Mouse (Mus musculus) CH12.LX (cell line): ENCODE results near the gene Olfr798. TPM values are rescaled to one million over a fixed set of nuclear protein-coding genes. Genes with fewer than 3 reads are reported as not detected.

Experiments
- DNase-seq: peaks from one replicate; pipeline ENCODE4 v3.0.0-alpha.2; 2013; ENCODE audit errors: extremely low read depth
- H3K27ac ChIP-seq: 2 replicates; pipeline ENCODE4 v1.5.1; 2012; ENCODE audit warnings: low read depth, mild to moderate bottlenecking, control low read depth, moderate library complexity; ENCODE audit not compliant: insufficient read depth
- H3K27me3 ChIP-seq: replicated peaks from 2 replicates; pipeline ENCODE3; 2012; ENCODE audit warnings: inconsistent platforms
- H3K36me3 ChIP-seq, 2 experiments: replicated peaks in 1 of 2; 2 replicates each; pipeline versions ENCODE3 to v1.6.1; 2012; ENCODE audit warnings: inconsistent platforms in 1 of 2, low read length in 1 of 2, mild to moderate bottlenecking in 1 of 2, mixed read lengths in 1 of 2, moderate library complexity in 1 of 2; ENCODE audit not compliant: control insufficient read depth in 1 of 2, insufficient read depth in 1 of 2
- H3K4me1 ChIP-seq, 2 experiments: 2 replicates each; pipeline ENCODE4 v1.6.1; 2012; ENCODE audit warnings: inconsistent platforms in 1 of 2, moderate library complexity in 1 of 2; ENCODE audit not compliant: insufficient read depth in 2 of 2, control insufficient read depth in 1 of 2
- H3K4me2 ChIP-seq: 2 replicates; pipeline ENCODE4 v1.6.1; 2012; ENCODE audit warnings: low read depth, mild to moderate bottlenecking, control low read depth; ENCODE audit not compliant: poor library complexity, insufficient read depth, severe bottlenecking
- H3K4me3 ChIP-seq, 3 experiments: fragments of 150-350 bp in 1 of 3; sonication (generic) in 1 of 3; replicated peaks in 1 of 3; 2 replicates each; pipeline versions ENCODE3 to v1.5.1; 2011 to 2012; ENCODE audit warnings: low read depth in 2 of 3, low read length in 2 of 3, mild to moderate bottlenecking in 2 of 3, moderate library complexity in 2 of 3, control low read depth in 1 of 3, improper control_type of control experiment in 1 of 3, inconsistent platforms in 1 of 3, mixed read lengths in 1 of 3; ENCODE audit not compliant: poor library complexity in 1 of 3
- H3K79me2 ChIP-seq: replicated peaks from 2 replicates; pipeline ENCODE4 v1.6.1; 2012; ENCODE audit warnings: mild to moderate bottlenecking, moderate library complexity; ENCODE audit not compliant: control insufficient read depth, poor library complexity, insufficient read depth, severe bottlenecking; ENCODE audit errors: extremely low read depth
- H3K9ac ChIP-seq: 2 replicates; pipeline ENCODE4 v1.6.1; 2012; ENCODE audit warnings: low read depth, mild to moderate bottlenecking, control low read depth, moderate library complexity; ENCODE audit not compliant: insufficient read depth
- H3K9me3 ChIP-seq: replicated peaks from 2 replicates; pipeline ENCODE3; 2012; ENCODE audit warnings: low read length, inconsistent platforms, mixed read lengths
- CTCF ChIP-seq, 2 experiments: IDR thresholded peaks in 1 of 2; conservative IDR thresholded peaks in 1 of 2; 2 replicates each; pipeline ENCODE4 v1.5.1; 2011 to 2012; ENCODE audit warnings: low read depth in 2 of 2, low read length in 2 of 2, improper control_type of control experiment in 1 of 2, inconsistent platforms in 1 of 2, mild to moderate bottlenecking in 1 of 2, moderate library complexity in 1 of 2
- ELF1 ChIP-seq: IDR thresholded peaks from 2 replicates; pipeline ENCODE4 v1.6.1; 2014; ENCODE audit warnings: low read depth, mild to moderate bottlenecking, inconsistent platforms, low read length, improper control_type of control experiment
- ETS1 ChIP-seq: conservative IDR thresholded peaks from 2 replicates; pipeline ENCODE4 v1.6.1; 2012; ENCODE audit warnings: low read depth, mild to moderate bottlenecking, inconsistent platforms, low read length, improper control_type of control experiment, moderate library complexity
- IRF4 ChIP-seq: IDR thresholded peaks from 2 replicates; pipeline ENCODE4 v1.6.1; 2014; ENCODE audit warnings: low read depth, mild to moderate bottlenecking, inconsistent platforms, low read length, improper control_type of control experiment
- JUND ChIP-seq: conservative IDR thresholded peaks from 2 replicates; pipeline ENCODE4 v1.6.1; 2011; ENCODE audit warnings: low read depth, low read length, improper control_type of control experiment
- KAT2A ChIP-seq: IDR thresholded peaks from 2 replicates; pipeline ENCODE4 v1.6.1; 2012; ENCODE audit warnings: low read length, improper control_type of control experiment, inconsistent platforms; ENCODE audit not compliant: insufficient replicate concordance
- MXI1 ChIP-seq: IDR thresholded peaks from 2 replicates; pipeline ENCODE4 v1.6.1; 2011; ENCODE audit warnings: mild to moderate bottlenecking, low read depth, low read length, improper control_type of control experiment
- NELFE ChIP-seq: IDR thresholded peaks from 2 replicates; pipeline ENCODE4 v1.6.1; 2011; ENCODE audit warnings: low read depth, low read length, improper control_type of control experiment
- TBP ChIP-seq: conservative IDR thresholded peaks from 2 replicates; pipeline ENCODE4 v1.6.1; 2011; ENCODE audit warnings: low read depth, low read length, improper control_type of control experiment
- USF1 ChIP-seq: IDR thresholded peaks from 2 replicates; pipeline ENCODE4 v1.6.1; 2014; ENCODE audit warnings: low read depth, mild to moderate bottlenecking, inconsistent platforms, low read length, improper control_type of control experiment
- ZC3H11A ChIP-seq: IDR thresholded peaks from 2 replicates; pipeline ENCODE4 v1.6.1; 2012; ENCODE audit warnings: low read depth, mild to moderate bottlenecking, inconsistent platforms, low read length, improper control_type of control experiment
- ZKSCAN1 ChIP-seq: IDR thresholded peaks from 2 replicates; pipeline ENCODE4 v1.6.1; 2012; ENCODE audit warnings: low read depth, inconsistent platforms, low read length, improper control_type of control experiment, borderline replicate concordance
- dilution Hi-C: fragments of 300-500 bp; cut with MboI; formaldehyde crosslinking; loops from 2 replicates; pipeline ENCODE4 v1.14.3; 2020; ENCODE audit warnings: low sequenced_read_pairs; ENCODE audit not compliant: extremely low pct_unique_long_range_greater_than_20kb, extremely low pct_ligation_motif_present
- in situ Hi-C: fragments of 300-500 bp; cut with MboI; formaldehyde crosslinking; loops from 3 replicates; pipeline ENCODE4 v1.14.3; 2019; ENCODE audit warnings: low sequenced_read_pairs, low pct_ligation_motif_present, low pct_unique_long_range_greater_than_20kb, mixed read lengths
- polyA plus RNA-seq: library from polyadenylated mRNA; unstranded; fragments of >175 nt; gene quantifications from 2 replicates; pipeline ENCODE4 v1.2.1, GENCODE M21; 2012; ENCODE audit warnings: low read depth; ENCODE audit not compliant: insufficient read length
- total RNA-seq, 2 experiments: library from RNA; depleted of rRNA; stranded (reverse); fragments of 300-350 nt in 1 of 2; fragments of >200 nt in 1 of 2; gene quantifications; 2 replicates each; pipeline ENCODE4 v1.2.3; 2012 to 2014

Gene Olfr798
- total and polyA plus RNA-seq, 3 experiments: not detected

DNA sequence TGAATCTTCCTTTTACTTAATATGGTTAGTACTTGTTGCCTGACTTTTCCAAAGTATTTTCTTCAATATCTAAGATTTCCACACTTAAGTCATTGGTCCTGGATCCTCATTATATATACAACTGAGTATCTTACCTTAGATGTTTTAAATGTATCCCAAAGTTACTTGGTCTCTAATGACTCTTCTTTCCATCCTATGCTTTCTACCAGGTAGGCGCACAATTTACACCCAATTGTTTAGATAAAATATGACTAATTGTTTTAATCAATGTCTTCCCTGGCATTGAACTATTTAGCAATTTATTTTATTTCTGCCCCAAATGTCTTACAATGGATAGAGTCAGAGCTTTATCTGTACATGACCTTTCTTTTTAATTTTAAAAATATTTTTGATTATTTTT lies 15.3 kb downstream of the Olfr798 start, which contains the start of gene Olfr796:
Olfr796 (minus strand) TSS at position 101 of the 400 bp plus-strand sequence.
- Histone ChIP-seq H3K27me3 (no peaks in the 10 kb centered on the region), H3K4me1 (no peaks in the 10 kb centered on the region), H3K9me3 (no peaks in the 10 kb centered on the region), H3K36me3 (no peaks in the 10 kb centered on the region), H3K79me2 (no peaks in the 10 kb centered on the region), H3K9ac (no peak within 1 kb of the TSS), H3K4me3 (no peak within 1 kb of the TSS), H3K4me2 (no peak within 1 kb of the TSS), H3K27ac (no peak within 1 kb of the TSS)
- TF ChIP-seq MXI1: no peak
- no peak for TF ChIP-seq USF1
- TF ChIP-seq KAT2A: no peak
- no peak for TF ChIP-seq JUND
- no peak for TF ChIP-seq ELF1
- TF ChIP-seq ZC3H11A: no peak
- in situ Hi-C loops (no loop called here), dilution Hi-C loops (no loop called here)
- DNase-seq: no peak

DNA sequence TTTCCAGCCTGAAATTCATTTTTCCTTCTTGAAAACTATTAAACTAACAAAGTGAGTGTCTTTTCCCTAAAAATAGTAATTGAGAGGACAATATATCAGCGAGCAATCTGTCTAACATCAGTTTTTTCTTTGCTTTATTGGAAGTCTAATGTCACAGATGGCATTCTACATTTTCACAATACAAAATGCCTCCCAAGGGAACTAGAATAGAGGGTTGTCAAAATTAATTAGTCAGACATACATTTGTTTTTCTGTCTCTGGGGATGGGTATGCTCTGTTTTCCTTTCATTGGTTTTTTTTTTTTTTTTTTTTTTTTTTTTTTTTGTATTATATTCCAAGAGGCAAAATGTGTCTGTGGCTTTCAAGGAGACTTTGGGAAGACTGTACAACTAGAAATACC lies 50.7 kb downstream of the Olfr798 start:
- Histone ChIP-seq H3K36me3 (no peaks in the 10 kb centered on the region), H3K4me2 (no peak overlapping the region), H3K9me3 (no peaks in the 10 kb centered on the region), H3K4me1 (no peaks in the 10 kb centered on the region)
- dilution Hi-C loops: no loop called here
- TF ChIP-seq ETS1 (no peak), CTCF (conservative IDR thresholded peaks at IDR 0.05 in 1 of 2, IDR thresholded peaks at IDR 0.05 in 1 of 2; ENCODE audit: low read depth in 2 of 2, low read length in 2 of 2) (no peak), ZKSCAN1 (no peak), TBP (no peak), IRF4 (no peak), NELFE (no peak)
- TF ChIP-seq, all 38 proteins: peak for 0
- H3K27ac ChIP-seq: no peak overlapping the region
- no peaks in the 10 kb centered on the region for H3K27me3 ChIP-seq
- in situ Hi-C loops: no loop called here
- no peak for DNase-seq
- H3K4me3 ChIP-seq: no peak overlapping the region
- H3K79me2 ChIP-seq: no peaks in the 10 kb centered on the region
- no peak overlapping the region for H3K9ac ChIP-seq

Other genes with a start within 250 kb of the Olfr798 start
Only the 20 nearest of the 26 such genes appear.
- gene Olfr787, start 166.1 kb downstream of the Olfr798 start, total RNA-seq (2012; rRNA removed): not detected in 2 replicates
- gene Olfr787, start 166.1 kb downstream of the Olfr798 start, total RNA-seq (2014; rRNA removed): not detected in 2 replicates
- gene Olfr787, start 166.1 kb downstream of the Olfr798 start, polyA plus RNA-seq: not detected in 2 replicates
- gene Olfr788, start 156.9 kb downstream of the Olfr798 start, total RNA-seq (2012; rRNA removed): not detected in 2 replicates
- not detected in 2 replicates for gene Olfr788, start 156.9 kb downstream of the Olfr798 start, total RNA-seq (2014; rRNA removed)
- not detected in 2 replicates for gene Olfr788, start 156.9 kb downstream of the Olfr798 start, polyA plus RNA-seq
- not detected in 2 replicates for gene Olfr789, start 143.2 kb downstream of the Olfr798 start, total RNA-seq (2012; rRNA removed)
- gene Olfr789, start 143.2 kb downstream of the Olfr798 start, total RNA-seq (2014; rRNA removed): not detected in 2 replicates
- not detected in 2 replicates for gene Olfr789, start 143.2 kb downstream of the Olfr798 start, polyA plus RNA-seq
- not detected in 2 replicates for gene Olfr790, start 129.4 kb downstream of the Olfr798 start, total RNA-seq (2012; rRNA removed)
- gene Olfr790, start 129.4 kb downstream of the Olfr798 start, total RNA-seq (2014; rRNA removed): not detected in 2 replicates
- not detected in 2 replicates for gene Olfr790, start 129.4 kb downstream of the Olfr798 start, polyA plus RNA-seq
- gene Olfr791, start 106.1 kb downstream of the Olfr798 start, total RNA-seq (2012; rRNA removed): not detected in 2 replicates
- not detected in 2 replicates for gene Olfr791, start 106.1 kb downstream of the Olfr798 start, total RNA-seq (2014; rRNA removed)
- gene Olfr791, start 106.1 kb downstream of the Olfr798 start, polyA plus RNA-seq: not detected in 2 replicates
- gene Olfr792, start 88.8 kb downstream of the Olfr798 start, total RNA-seq (2012; rRNA removed): not detected in 2 replicates
- gene Olfr792, start 88.8 kb downstream of the Olfr798 start, total RNA-seq (2014; rRNA removed): not detected in 2 replicates
- not detected in 2 replicates for gene Olfr792, start 88.8 kb downstream of the Olfr798 start, polyA plus RNA-seq
- not detected in 2 replicates for gene Olfr794, start 60.3 kb downstream of the Olfr798 start, total RNA-seq (2012; rRNA removed)
- not detected in 2 replicates for gene Olfr794, start 60.3 kb downstream of the Olfr798 start, total RNA-seq (2014; rRNA removed)
- not detected in 2 replicates for gene Olfr794, start 60.3 kb downstream of the Olfr798 start, polyA plus RNA-seq
- not detected in 2 replicates for gene Olfr796, start 15.4 kb downstream of the Olfr798 start, total RNA-seq (2012; rRNA removed)
- not detected in 2 replicates for gene Olfr796, start 15.4 kb downstream of the Olfr798 start, total RNA-seq (2014; rRNA removed)
- 0.07 TPM in 1 of 2 replicates, not detected in the other for gene Olfr796, start 15.4 kb downstream of the Olfr798 start, polyA plus RNA-seq
- gene Olfr799, start 9.6 kb upstream of the Olfr798 start, total RNA-seq (2012; rRNA removed): not detected in 2 replicates
- gene Olfr799, start 9.6 kb upstream of the Olfr798 start, total RNA-seq (2014; rRNA removed): not detected in 2 replicates
- not detected in 2 replicates for gene Olfr799, start 9.6 kb upstream of the Olfr798 start, polyA plus RNA-seq
- gene Olfr800, start 29.8 kb upstream of the Olfr798 start, total RNA-seq (2012; rRNA removed): not detected in 2 replicates
- gene Olfr800, start 29.8 kb upstream of the Olfr798 start, total RNA-seq (2014; rRNA removed): not detected in 2 replicates
- not detected in 2 replicates for gene Olfr800, start 29.8 kb upstream of the Olfr798 start, polyA plus RNA-seq
- gene Olfr801, start 45.9 kb upstream of the Olfr798 start, total RNA-seq (2012; rRNA removed): not detected in 2 replicates
- gene Olfr801, start 45.9 kb upstream of the Olfr798 start, total RNA-seq (2014; rRNA removed): not detected in 2 replicates
- not detected in 2 replicates for gene Olfr801, start 45.9 kb upstream of the Olfr798 start, polyA plus RNA-seq
- not detected in 2 replicates for gene Olfr802, start 60.2 kb upstream of the Olfr798 start, total RNA-seq (2012; rRNA removed)
- not detected in 2 replicates for gene Olfr802, start 60.2 kb upstream of the Olfr798 start, total RNA-seq (2014; rRNA removed)
- gene Olfr802, start 60.2 kb upstream of the Olfr798 start, polyA plus RNA-seq: not detected in 2 replicates
- not detected in 2 replicates for gene Olfr803, start 66.4 kb upstream of the Olfr798 start, total RNA-seq (2012; rRNA removed)
- not detected in 2 replicates for gene Olfr803, start 66.4 kb upstream of the Olfr798 start, total RNA-seq (2014; rRNA removed)
- gene Olfr803, start 66.4 kb upstream of the Olfr798 start, polyA plus RNA-seq: not detected in 2 replicates
- gene Olfr804, start 75.3 kb upstream of the Olfr798 start, total RNA-seq (2012; rRNA removed): not detected in 2 replicates
- gene Olfr804, start 75.3 kb upstream of the Olfr798 start, total RNA-seq (2014; rRNA removed): not detected in 2 replicates
- gene Olfr804, start 75.3 kb upstream of the Olfr798 start, polyA plus RNA-seq: not detected in 2 replicates
- not detected in 2 replicates for gene Olfr805, start 101.4 kb upstream of the Olfr798 start, total RNA-seq (2012; rRNA removed)
- gene Olfr805, start 101.4 kb upstream of the Olfr798 start, total RNA-seq (2014; rRNA removed): not detected in 2 replicates
- gene Olfr805, start 101.4 kb upstream of the Olfr798 start, polyA plus RNA-seq: not detected in 2 replicates
- not detected in 2 replicates for gene Olfr806, start 114.0 kb upstream of the Olfr798 start, total RNA-seq (2012; rRNA removed)
- gene Olfr806, start 114.0 kb upstream of the Olfr798 start, total RNA-seq (2014; rRNA removed): not detected in 2 replicates
- not detected in 2 replicates for gene Olfr806, start 114.0 kb upstream of the Olfr798 start, polyA plus RNA-seq
- not detected in 2 replicates for gene Olfr807, start 129.9 kb upstream of the Olfr798 start, total RNA-seq (2012; rRNA removed)
- gene Olfr807, start 129.9 kb upstream of the Olfr798 start, total RNA-seq (2014; rRNA removed): not detected in 2 replicates
- gene Olfr807, start 129.9 kb upstream of the Olfr798 start, polyA plus RNA-seq: not detected in 2 replicates
- gene Olfr808, start 137.5 kb upstream of the Olfr798 start, total RNA-seq (2012; rRNA removed): not detected in 2 replicates
- gene Olfr808, start 137.5 kb upstream of the Olfr798 start, total RNA-seq (2014; rRNA removed): not detected in 2 replicates
- gene Olfr808, start 137.5 kb upstream of the Olfr798 start, polyA plus RNA-seq: not detected in 2 replicates
- gene Olfr809, start 146.7 kb upstream of the Olfr798 start, total RNA-seq (2012; rRNA removed): not detected in 2 replicates
- not detected in 2 replicates for gene Olfr809, start 146.7 kb upstream of the Olfr798 start, total RNA-seq (2014; rRNA removed)
- not detected in 2 replicates for gene Olfr809, start 146.7 kb upstream of the Olfr798 start, polyA plus RNA-seq
- gene Olfr810, start 167.0 kb upstream of the Olfr798 start, total RNA-seq (2012; rRNA removed): not detected in 2 replicates
- not detected in 2 replicates for gene Olfr810, start 167.0 kb upstream of the Olfr798 start, total RNA-seq (2014; rRNA removed)
- gene Olfr810, start 167.0 kb upstream of the Olfr798 start, polyA plus RNA-seq: not detected in 2 replicates